Mouse (Mus musculus) myocyte (in vitro differentiated cells): ENCODE data around the gene Klf11.

ENCODE experiments used
- MYOG ChIP-seq, 3 experiments: IDR thresholded peaks; one replicate each; pipeline ENCODE4 v1.6.1; 2011; ENCODE audit warnings: control low read depth in 2 of 3, low read depth in 2 of 3, mild to moderate bottlenecking in 2 of 3; ENCODE audit not compliant: insufficient read length in 2 of 3, control insufficient read depth in 1 of 3, insufficient read depth in 1 of 3
- POLR2A ChIP-seq: IDR thresholded peaks from one replicate; pipeline ENCODE4 v1.6.1; 2011; ENCODE audit warnings: low read depth, mild to moderate bottlenecking, control low read depth, moderate library complexity; ENCODE audit not compliant: insufficient read length
- TCF12 ChIP-seq: IDR thresholded peaks from one replicate; pipeline ENCODE4 v1.6.1; 2011; ENCODE audit warnings: mild to moderate bottlenecking, control low read depth; ENCODE audit not compliant: poor library complexity, insufficient read depth, severe bottlenecking

DNA sequence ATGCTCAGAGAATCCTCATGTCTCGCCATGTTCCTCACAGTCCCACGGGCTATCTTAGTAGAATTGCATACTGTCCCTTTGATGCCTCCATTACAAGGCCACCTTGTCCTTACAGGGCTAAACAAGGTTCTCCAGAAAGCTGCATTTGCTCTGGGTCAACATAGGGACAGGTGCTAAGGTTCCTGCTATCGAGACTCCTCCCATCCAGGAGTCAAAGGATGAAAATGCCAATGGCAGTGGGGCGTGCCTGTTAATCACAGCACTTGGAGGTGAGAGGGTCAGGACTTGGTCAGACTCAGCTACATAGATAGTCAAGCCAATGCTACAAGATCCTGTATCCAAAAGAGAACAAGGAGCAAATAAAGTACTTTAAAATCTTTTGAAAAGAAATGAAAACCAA is 31.6 kb upstream of the Klf11 start:
- TF ChIP-seq POLR2A (no peak), TCF12 (no peak), MYOG (IDR thresholded peaks at IDR 0.05; ENCODE audit: control insufficient read depth in 1 of 3, insufficient read depth in 1 of 3, insufficient read length in 2 of 3, low read depth in 2 of 3) (no peak)
